Mouse (Mus musculus) heart, postnatal 25 days (tissue): ENCODE measurements around the gene Slc22a17. TPM values are rescaled to one million over a fixed set of nuclear protein-coding genes. Genes with fewer than 3 reads are reported as not detected.

Source experiments
- DNase-seq: peaks from one replicate; pipeline ENCODE4 v3.0.0; 2022; ENCODE audit warnings: low spot score
- intact Hi-C: fragments of 180-260 bp; cut with DNase I; formaldehyde crosslinking; loops from one replicate; pipeline ENCODE4 v1.15.1; 2025
- total RNA-seq, 2 experiments: library from RNA; stranded (reverse); gene quantifications; 2 replicates each; pipeline ENCODE4 v1.2.3; 2021

Slc22a17 gene
- total RNA-seq, 2 experiments from 2014 or later = 2.7 to 3.1 TPM

DNA sequence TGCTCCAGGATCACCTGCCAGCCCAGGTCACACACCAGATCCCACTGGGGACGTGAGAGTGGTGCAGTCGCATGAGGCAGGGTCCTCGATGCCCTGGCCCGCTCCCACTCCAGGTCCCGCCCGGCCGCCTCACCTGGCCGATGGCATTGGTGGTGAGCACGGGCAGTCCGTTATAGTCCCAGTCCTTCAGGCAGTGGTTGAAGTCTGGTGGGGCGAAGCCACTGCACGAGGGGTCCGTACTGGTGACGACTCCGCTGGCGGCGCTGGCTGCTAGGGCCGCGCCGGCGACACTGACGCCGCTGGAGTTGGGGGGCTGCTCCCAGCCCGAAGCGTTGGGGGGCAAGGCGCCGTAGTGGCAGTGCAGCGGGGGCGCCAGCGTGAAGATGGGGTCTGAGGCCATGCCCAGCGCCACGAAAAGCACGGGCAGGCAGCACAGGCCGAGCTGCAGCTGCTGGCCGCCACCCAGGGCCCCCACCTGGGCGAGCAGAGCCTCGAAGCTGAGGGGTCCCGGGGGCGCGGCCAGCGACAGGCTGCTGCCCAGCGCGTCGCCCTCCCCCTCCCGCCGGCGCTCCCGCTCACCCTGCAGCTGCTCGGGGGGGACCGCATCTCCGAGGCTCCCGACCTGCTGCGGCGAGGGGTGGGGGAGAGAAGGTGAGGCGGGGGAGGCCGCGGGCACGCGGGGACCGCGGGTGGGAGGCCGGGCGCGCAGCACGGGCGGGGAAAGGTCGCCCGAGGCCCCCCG, 652 bp downstream of the Slc22a17 start:
- DNase-seq = no peak
- intact Hi-C loops = no loop called here

DNA sequence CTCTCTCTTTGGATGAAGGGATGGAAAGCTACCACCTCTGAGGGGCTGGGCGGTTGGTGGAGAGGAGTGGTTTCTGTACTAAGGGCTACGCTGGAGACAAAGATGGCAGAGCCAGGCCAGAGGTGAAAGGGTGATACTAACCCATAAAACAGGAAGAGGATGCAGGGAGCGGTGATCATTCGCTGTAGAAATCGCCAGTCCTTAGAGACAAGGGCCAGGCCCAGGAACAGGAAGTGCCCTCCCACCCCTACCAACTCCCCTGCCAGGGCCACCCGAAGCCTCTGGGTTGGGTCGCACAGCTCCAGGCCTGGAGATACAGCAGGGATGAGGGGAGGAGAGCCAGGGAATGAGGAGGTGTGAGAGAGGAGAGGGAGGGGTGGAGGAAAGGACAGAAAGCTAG, 4.2 kb downstream of the Slc22a17 start:
- intact Hi-C loops = no loop called here
- no peak for DNase-seq

GRCm38 (mm10) chr14:54903641-54904040, 9.3 kb downstream of the Slc22a17 start:
- intact Hi-C loops = loop anchor here (5.0 kb wide), 1 partner anchor 194 kb away; no protein-coding TSS in a partner anchor
- no peak for DNase-seq

DNA sequence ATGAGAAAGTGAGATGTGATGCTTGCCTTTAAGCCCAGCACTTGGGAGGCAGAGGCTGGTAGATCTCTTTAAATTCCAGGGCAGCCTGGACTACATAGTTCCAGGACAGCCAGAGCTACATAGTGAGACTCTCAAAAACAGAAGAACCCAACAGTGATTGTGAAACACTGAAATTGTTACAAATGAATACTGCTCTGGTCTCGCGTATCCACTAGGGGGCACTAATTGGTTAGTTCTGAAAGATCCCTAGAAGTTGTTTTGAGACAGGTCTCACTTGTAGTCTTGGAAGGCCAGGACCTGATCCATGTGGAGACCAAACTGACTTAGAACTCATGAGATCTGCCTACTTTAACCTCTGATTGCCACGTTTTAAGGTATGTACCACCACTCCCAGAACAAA, 12.5 kb downstream of the Slc22a17 start:
- intact Hi-C loops = loop anchor here (1.0 to 5.0 kb wide), 3 partner anchors 39 to 197 kb away; partner anchors contain the start of gene Ngdn
- DNase-seq = no peak

GRCm38 (mm10) chr14:54897445-54897844, 15.5 kb downstream of the Slc22a17 start:
- intact Hi-C loops = no loop called here
- no peak for DNase-seq

- intact Hi-C loops = no loop called here
- peak; percentile 62 for DNase-seq
Measured at GRCm38 (mm10) chr14:54894296-54895151, 18.4 kb downstream of the Slc22a17 start.

- peak; percentile 99 for DNase-seq
- intact Hi-C loops = no loop called here
Measured at GRCm38 (mm10) chr14:54893651-54894181, 19.2 kb downstream of the Slc22a17 start.

GRCm38 (mm10) chr14:54892200-54892599, 20.7 kb downstream of the Slc22a17 start, which contains the start of gene Pabpn1:
Pabpn1 (plus strand) TSS chr14:54892500.
- no peak for DNase-seq
- intact Hi-C loops = no loop called here

DNA sequence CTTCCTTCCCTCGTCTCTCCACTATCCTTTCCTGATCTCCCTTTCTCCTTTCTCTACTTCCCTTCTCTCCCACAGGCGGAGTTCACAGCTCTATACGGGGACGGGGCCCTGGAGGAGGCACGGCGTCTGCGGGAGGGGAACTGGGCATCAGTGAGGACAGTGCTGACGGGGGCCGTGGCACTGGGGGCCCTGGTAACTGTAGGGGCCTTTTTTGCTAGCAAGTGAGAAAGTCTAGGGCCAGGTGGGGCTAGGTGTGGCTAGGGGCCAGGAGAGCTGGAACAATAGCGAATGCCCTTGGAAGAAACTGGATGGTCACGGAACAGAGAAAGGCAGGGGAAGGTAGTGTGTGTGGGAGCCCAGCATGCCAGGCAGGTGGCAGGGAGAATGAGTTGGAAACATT, 27.6 kb downstream of the Slc22a17 start:
- intact Hi-C loops = no loop called here
- DNase-seq = no peak

DNA sequence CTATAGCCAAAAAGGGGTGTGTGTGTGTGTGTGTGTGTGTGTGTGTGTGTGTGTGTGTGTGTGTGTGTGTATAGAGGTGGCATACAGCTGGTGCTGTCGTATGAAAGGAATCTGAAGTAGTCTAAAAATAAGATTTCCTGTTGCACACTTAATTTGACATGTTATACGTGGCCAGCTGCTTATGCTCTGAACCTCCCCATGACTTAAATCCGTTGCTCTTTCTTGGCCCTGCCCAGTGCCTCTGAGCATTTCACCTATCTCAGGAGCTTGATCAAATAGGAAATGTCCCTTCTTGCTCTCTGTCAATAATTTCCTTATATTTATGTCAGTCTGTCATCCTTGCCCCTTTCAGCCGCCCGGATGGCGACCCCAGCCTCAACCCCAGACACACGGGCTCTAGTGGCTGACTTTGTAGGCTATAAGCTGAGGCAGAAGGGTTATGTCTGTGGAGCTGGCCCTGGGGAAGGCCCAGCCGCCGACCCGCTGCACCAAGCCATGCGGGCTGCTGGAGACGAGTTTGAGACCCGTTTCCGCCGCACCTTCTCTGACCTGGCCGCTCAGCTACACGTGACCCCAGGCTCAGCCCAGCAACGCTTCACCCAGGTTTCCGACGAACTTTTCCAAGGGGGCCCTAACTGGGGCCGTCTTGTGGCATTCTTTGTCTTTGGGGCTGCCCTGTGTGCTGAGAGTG, 28.8 kb downstream of the Slc22a17 start:
- DNase-seq = no peak
- intact Hi-C loops = no loop called here

GRCm38 (mm10) chr14:54883154-54884021, 29.5 kb downstream of the Slc22a17 start, which contains the start of the genes Bcl2l2 and Gm20521:
Bcl2l2 (plus strand) TSS chr14:54883377.
Gm20521 (plus strand) TSS chr14:54883441.
- intact Hi-C loops = no loop called here

DNA sequence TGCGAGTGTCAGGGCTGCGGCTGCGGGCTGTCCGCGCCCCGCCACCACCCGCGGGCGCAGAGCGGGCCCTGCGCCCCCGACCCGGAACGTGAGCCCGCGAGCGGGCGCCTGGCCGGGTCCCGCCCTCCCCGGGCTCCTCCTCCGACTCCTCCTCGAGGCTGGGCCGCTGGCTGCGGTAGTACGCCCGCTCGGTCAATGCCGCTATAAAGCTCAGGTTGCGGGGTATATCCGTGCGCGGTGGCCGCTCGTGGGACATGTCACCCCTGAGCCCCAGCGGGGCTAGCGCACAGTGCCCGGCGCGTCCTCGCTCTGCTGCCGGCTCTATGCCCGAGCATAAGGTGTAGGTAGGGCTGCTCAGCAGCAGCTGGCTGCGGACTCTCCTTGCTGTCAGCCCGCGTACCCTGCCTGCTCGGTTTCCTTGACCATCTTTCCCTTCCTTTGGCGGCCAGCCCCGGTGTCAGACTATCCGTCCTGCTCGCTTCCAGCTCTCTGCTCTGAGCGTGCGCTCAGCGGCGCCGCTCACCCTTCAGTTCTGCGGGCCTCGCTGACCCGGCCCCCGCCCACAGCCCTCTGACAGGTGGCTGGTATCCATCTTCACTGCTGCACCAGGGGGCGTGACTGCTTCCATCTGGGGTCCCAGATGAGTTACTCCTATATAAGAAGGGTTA, 35.8 kb downstream of the Slc22a17 start, which contains the start of gene Ppp1r3e:
TSS of gene Ppp1r3e (minus strand) at position 503 of the 668 bp plus-strand sequence.
- peak; percentile 46 for DNase-seq
- intact Hi-C loops = no loop called here

More at GRCm38 (mm10) chr14:54883154-54884021, 29.5 kb downstream of the Slc22a17 start, which contains the start of the genes Bcl2l2 and Gm20521:
- DNase-seq = peak; percentile 64

DNA sequence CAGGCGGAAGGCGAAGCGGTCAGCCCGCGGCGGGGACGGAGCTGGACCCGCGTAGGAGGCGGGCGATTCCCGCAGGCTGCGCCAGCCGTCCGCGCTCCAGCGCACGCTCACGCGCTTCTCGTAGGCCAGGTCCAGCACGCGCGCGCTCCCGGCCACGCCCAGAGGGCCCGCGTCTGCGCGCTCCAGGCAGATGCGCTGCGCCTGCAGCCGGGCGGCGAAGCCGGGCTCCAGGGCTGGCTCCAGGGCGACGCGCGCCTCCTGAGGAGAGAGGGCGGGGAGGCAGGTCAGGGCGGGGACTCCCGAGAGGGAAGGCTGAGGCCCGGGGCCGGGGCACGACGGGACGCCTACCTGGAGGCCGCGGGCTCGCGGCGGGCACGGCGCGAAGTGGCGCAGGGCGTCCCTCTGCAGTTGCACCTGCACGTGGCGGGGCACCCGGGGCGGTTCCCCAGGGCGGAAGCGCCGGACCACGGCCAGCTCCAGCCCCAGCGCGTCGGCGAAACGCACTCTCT, 36.3 kb downstream of the Slc22a17 start:
- peak; percentile 80 for DNase-seq
- intact Hi-C loops = no loop called here

GRCm38 (mm10) chr14:54875844-54876538, 36.9 kb downstream of the Slc22a17 start:
- DNase-seq = no peak
- intact Hi-C loops = no loop called here

GRCm38 (mm10) chr14:54874165-54874564, 38.8 kb downstream of the Slc22a17 start:
- DNase-seq = no peak
- intact Hi-C loops = no loop called here

DNA sequence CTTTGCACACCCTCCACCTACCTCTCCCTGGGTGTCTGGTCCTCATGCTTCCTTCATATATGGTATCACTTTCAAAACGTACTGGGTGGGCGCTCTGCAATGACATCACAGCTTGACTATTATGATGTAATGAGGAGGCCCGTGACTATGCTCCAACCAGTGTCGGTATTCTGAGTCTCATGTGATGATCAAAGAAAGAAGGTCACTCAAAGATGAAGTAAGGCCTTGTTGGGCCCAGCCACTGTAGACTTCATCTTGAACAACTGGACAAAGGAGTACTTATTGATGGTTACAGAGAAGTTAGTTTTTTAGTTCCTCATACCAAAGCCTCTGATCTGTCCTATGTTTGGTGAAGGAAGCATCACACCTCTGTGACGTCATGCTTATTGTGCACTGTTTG, 42.1 kb downstream of the Slc22a17 start, which contains the start of gene Homez:
TSS of gene Homez (minus strand) at position 101 of the 400 bp plus-strand sequence.
- no peak for DNase-seq
- intact Hi-C loops = no loop called here

GRCm38 (mm10) chr14:54868026-54868425, 44.9 kb downstream of the Slc22a17 start:
- DNase-seq = no peak

More at GRCm38 (mm10) chr14:54868026-54868425, 44.9 kb downstream of the Slc22a17 start:
- intact Hi-C loops = no loop called here
